Mouse (Mus musculus) gastrocnemius, postnatal 14 days (tissue): ENCODE measurements around the gene Vstm4. TPM values are rescaled to one million over a fixed set of nuclear protein-coding genes. Genes with fewer than 3 reads are reported as not detected.

Source experiments
- DNase-seq: peaks from one replicate; pipeline ENCODE4 v3.0.0; 2021; ENCODE audit warnings: mixed read lengths
- intact Hi-C: fragments of 180-260 bp; cut with DNase I; formaldehyde crosslinking; loops from one replicate; pipeline ENCODE4 v1.15.1; 2025; ENCODE audit warnings: low total_unique reads
- total RNA-seq, 2 experiments: library from RNA; stranded (reverse); gene quantifications; 2 replicates each; pipeline ENCODE4 v1.2.3; 2021

The Vstm4 gene
- total RNA-seq, 2 experiments from 2014 or later = 8.2 to 10.9 TPM

DNA sequence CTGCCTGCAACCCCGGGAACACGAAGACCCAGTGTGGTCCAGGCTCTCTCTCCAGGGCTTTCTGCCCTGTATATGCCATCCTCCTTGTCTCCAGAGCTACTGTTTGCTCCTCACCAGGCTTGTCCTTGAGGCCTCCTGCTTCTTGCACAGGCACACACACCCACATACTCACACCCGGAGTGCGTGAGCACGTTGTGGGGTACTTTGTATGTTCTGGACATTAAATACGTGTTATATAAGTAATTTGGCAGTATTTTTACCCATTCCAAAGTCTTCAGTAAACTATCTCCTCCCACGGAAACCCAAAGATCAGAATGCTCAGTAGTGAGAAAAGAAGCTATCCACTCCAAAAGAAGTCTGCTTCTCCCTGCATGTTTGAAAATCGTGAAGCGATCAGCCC is 67.3 kb downstream of the Vstm4 start:
- intact Hi-C loops = no loop called here

DNA sequence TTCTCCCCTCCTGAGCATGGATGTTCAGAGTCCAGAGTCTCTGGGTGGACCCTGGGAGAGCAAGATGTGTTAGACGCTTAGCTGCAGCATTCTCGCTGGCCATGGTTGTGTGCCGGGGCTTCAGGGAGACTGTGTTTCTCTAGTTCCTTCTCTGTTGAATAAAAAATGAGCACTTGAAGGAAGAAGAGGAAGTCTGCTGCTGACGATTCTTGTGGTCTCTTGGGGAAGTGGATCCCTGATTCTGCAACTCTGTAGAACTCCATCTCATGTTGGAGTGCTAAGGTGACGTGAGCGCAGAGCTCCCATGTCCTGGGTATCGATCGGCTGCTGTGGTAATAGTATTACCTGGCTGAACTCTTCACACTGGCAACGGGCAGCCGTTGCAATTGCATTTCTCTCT is 75.2 kb downstream of the Vstm4 start:
- no peak for DNase-seq
- intact Hi-C loops = no loop called here

More for the DNA sequence above, 67.3 kb downstream of the Vstm4 start:
- no peak for DNase-seq

DNA sequence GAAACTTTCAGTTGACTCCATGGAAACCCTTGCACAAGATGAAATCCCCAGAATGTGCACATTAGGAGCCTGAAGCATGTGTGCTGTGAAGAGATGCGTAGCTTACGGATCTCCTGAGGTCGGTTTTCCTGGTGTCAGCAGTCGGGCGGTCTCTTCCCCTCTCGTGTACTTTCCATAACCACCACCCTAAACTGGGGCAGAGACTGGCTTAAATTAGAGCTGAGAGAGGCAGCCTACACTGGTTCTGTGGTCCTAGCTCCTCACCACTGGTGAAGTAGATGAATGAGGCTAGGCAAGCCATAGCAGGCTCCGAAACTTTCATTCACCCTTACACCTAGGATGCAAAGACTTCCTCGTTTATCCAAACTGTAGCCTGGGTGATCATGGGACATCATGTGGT is 75.7 kb downstream of the Vstm4 start:
- intact Hi-C loops = no loop called here

GRCm38 (mm10) chr14:32934064-32934463 is 77.5 kb downstream of the Vstm4 start:
- intact Hi-C loops = no loop called here

More for the DNA sequence above, 75.7 kb downstream of the Vstm4 start:
- DNase-seq = no peak

GRCm38 (mm10) chr14:32939217-32939616 is 82.7 kb downstream of the Vstm4 start:
- no peak for DNase-seq
- intact Hi-C loops = no loop called here

More at GRCm38 (mm10) chr14:32934064-32934463, 77.5 kb downstream of the Vstm4 start:
- DNase-seq = no peak

- DNase-seq = no peak
- intact Hi-C loops = no loop called here
Measured at GRCm38 (mm10) chr14:32947512-32947911, 91.0 kb downstream of the Vstm4 start.

GRCm38 (mm10) chr14:32950312-32951301 is 94.1 kb downstream of the Vstm4 start:
- DNase-seq = peak; percentile 86
- intact Hi-C loops = no loop called here

- intact Hi-C loops = no loop called here
- peak; percentile 65 for DNase-seq
Measured at GRCm38 (mm10) chr14:32956486-32956885, 99.9 kb downstream of the Vstm4 start.

DNA sequence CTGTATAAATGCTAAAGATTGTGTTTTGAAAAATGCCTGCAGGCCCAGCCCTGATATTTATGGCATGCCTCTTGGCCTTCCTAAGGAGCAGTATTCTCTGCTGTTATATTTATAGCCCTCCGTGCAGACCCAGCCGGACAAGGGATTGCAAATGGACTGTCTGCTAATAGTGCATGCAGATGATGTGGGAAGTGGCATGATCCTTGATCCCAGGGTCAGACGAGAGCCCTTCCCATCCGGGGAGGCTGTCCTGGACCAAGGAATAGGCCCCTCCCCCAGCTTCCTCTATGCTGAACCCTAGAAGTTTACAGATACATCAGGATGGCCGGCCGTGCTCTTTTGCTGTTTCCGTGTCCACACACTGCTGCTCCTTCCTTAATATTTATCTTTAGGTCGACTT is 102.1 kb downstream of the Vstm4 start:
- intact Hi-C loops = no loop called here
- DNase-seq = no peak

GRCm38 (mm10) chr14:32960481-32960880 is 103.9 kb downstream of the Vstm4 start:
- DNase-seq = peak; percentile 67
- intact Hi-C loops = loop anchor here (5.0 to 10.0 kb wide), 2 partner anchors 188 to 356 kb away; no protein-coding TSS in a partner anchor

- no peak for DNase-seq
- intact Hi-C loops = loop anchor here (5.0 to 10.0 kb wide), 2 partner anchors 192 to 360 kb away; no protein-coding TSS in a partner anchor
Measured at GRCm38 (mm10) chr14:32964742-32965141, 108.2 kb downstream of the Vstm4 start.

- intact Hi-C loops = no loop called here
- DNase-seq = no peak
Measured at GRCm38 (mm10) chr14:32970700-32971099, 114.1 kb downstream of the Vstm4 start.

DNA sequence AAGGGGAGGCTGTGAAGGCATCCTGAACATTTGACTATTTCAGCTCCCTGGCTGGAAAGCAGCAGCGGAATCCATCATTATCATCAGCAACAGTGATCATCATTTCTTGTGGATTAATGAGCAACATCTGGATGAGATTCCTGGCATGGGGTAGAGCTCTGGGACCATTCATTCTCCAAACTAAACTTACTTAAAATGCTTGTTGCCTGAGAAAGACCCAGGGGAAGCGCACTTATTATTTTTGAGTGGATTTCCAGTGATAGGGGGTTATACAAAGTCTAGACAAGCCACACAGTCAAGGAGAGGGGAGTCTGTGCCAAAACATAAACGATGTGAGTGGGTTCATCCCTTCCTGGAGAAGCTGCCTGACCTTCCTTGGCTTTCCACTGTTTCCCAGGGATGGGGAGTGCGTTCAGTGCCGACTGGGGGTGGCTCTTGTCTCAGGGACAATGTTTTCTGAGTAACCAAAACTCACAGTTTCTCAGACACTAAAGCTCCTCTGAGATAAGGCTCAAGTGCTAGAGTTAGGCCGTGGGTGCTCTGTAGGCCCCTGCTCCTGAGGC is 127.7 kb downstream of the Vstm4 start:
- DNase-seq = no peak
- intact Hi-C loops = no loop called here

DNA sequence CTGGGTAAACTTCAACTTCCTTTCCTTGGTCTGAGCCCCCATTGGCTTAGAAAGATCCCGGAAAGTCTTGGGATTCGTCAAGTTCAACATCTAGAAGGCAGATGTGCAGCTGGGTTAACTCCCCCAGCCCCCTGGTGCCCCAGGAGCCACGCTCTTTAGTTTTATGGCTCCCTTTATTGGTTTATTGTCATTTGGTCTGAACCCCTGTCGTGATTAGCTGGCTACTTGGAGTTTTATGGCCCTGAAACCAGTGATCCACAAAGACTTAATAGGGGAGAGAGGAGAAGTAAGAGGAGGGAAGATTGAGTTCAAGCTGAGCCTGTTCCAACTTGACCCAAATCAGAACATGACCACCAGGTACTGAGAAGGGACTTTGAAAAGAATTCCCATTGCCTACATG is 130.1 kb downstream of the Vstm4 start:
- no peak for DNase-seq
- intact Hi-C loops = no loop called here

Other genes starting within 250 kb of the Vstm4 start
- gene 3425401B19Rik, start 171.5 kb upstream of the Vstm4 start, total RNA-seq = 100 to 1,000 TPM; 214 to 233 TPM
- gene Tmem273, start 70.8 kb upstream of the Vstm4 start, total RNA-seq = under 1 TPM; 0.47 to 0.58 TPM
- gene Fam170b, start 22.8 kb upstream of the Vstm4 start, total RNA-seq = not detected
- not detected for gene Lrrc18, start 134.6 kb downstream of the Vstm4 start, total RNA-seq